Mouse (Mus musculus): ENCODE data around the gene Agfg1.
"Not testable (repeated sequence)": the region's sequence is repeated elsewhere in the genome, so short reads cannot be mapped to it uniquely, and the experiment has no call there.

- not testable (repeated sequence) for TF ChIP-seq CTCF (IDR thresholded peaks at IDR 0.05; ENCODE audit: control insufficient read depth, insufficient read depth, insufficient read length); MYOD1 (IDR thresholded peaks at IDR 0.05; ENCODE audit: control insufficient read depth, insufficient read length, low read depth); USF1 (IDR thresholded peaks at IDR 0.05; ENCODE audit: low read depth); MYOG (IDR thresholded peaks at IDR 0.05; ENCODE audit: control insufficient read depth, extremely low read depth, insufficient read length); MAX (IDR thresholded peaks at IDR 0.05); FOSL1 (IDR thresholded peaks at IDR 0.05; ENCODE audit: insufficient read depth, low read length, poor library complexity, severe bottlenecking)
Observed at GRCm38 (mm10) chr1:82942505-82942904, 103.2 kb downstream of the Agfg1 start.
